ENCODE assay signal across 8 mouse cellular contexts in the genomic region with DNA sequence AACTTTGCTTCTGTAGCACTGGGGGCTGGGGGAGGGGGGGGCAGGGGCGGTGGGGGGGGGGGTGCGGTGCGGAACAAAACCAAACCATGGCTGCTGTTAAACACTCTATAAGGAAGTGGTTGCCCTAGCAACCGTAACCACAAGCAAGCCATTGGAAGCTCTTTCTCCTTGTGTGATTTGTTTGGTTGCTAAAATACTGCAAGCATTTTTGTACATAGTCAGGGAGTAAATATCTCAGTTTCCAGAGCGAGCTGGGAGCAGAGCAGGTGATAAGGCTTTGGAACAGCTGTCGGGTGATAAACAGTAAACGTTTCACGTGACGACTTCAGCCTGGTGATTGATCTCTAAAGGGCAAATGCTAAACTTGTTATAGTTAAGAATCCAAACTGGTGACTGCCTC.
DNase-seq lines count a peak whose midpoint lies in the region; ATAC-seq and TF ChIP-seq lines count a peak whose summit lies in the region.

No protein-coding gene starts in this region.

- ATAC-seq in neural tube, embryonic 11.5 days (ENCODE audit: insufficient read depth, low FRiP score, low TSS enrichment) = peak; percentile 78
- peak; percentile 77 for ATAC-seq in forebrain, embryonic 16.5 days
- ATAC-seq in limb, embryonic 12.5 days (ENCODE audit: insufficient number of reproducible peaks, insufficient read depth, low FRiP score, low TSS enrichment, low read depth) = peak; percentile 81
- ATAC-seq in midbrain, postnatal 0 days (ENCODE audit: low FRiP score) = peak; percentile 58; the same call in 1 of the 2 replicates

- no peak overlapping the region for H3K9ac ChIP-seq in neural tube, embryonic 11.5 days (ENCODE audit: low read length)
- H3K9ac ChIP-seq in forebrain, embryonic 16.5 days (replicated peaks; ENCODE audit: low read depth, low read length) = no peak overlapping the region
- no peak overlapping the region for H3K9ac ChIP-seq in limb, embryonic 12.5 days (replicated peaks)
- no peak overlapping the region for H3K9ac ChIP-seq in midbrain, postnatal 0 days (replicated peaks; ENCODE audit: low read length, poor library complexity, severe bottlenecking)

- H3K27me3 ChIP-seq in neural tube, embryonic 11.5 days (ENCODE audit: control insufficient read depth, insufficient read depth, low read length) = no peaks in the 10 kb centered on the region
- H3K27me3 ChIP-seq in forebrain, embryonic 16.5 days (replicated peaks; ENCODE audit: control insufficient read depth, insufficient read depth, low read length) = no peaks in the 10 kb centered on the region
- no peaks in the 10 kb centered on the region for H3K27me3 ChIP-seq in limb, embryonic 12.5 days
- H3K27me3 ChIP-seq in midbrain, postnatal 0 days (ENCODE audit: insufficient read depth, low read length) = no peaks in the 10 kb centered on the region

- no peaks in the 10 kb centered on the region for H3K36me3 ChIP-seq in neural tube, embryonic 11.5 days (ENCODE audit: control insufficient read depth, insufficient read depth, low read length)
- H3K36me3 ChIP-seq in forebrain, embryonic 16.5 days (ENCODE audit: control insufficient read depth, insufficient read depth) = no peaks in the 10 kb centered on the region
- H3K36me3 ChIP-seq in limb, embryonic 12.5 days = no peaks in the 10 kb centered on the region
- no peaks in the 10 kb centered on the region for H3K36me3 ChIP-seq in midbrain, postnatal 0 days (ENCODE audit: insufficient read depth, low read length)

- no peak overlapping the region for H3K27ac ChIP-seq in neural tube, embryonic 11.5 days (ENCODE audit: low read depth, low read length)
- H3K27ac ChIP-seq in forebrain, embryonic 16.5 days (ENCODE audit: low read length) = no peak overlapping the region
- H3K27ac ChIP-seq in limb, embryonic 12.5 days = peak overlapping the region; percentile 62; the same call in 1 of the 2 replicates
- H3K27ac ChIP-seq in midbrain, postnatal 0 days (ENCODE audit: low read depth, low read length) = no peak overlapping the region

- DNase-seq in neural tube, embryonic 11.5 days (ENCODE audit: low spot score) = no peak
- DNase-seq in neural tube, embryonic 10.5 days (ENCODE audit: extremely low spot score, low spot score) = no peak
- DNase-seq in midbrain, postnatal 0 days (ENCODE audit: low spot score) = peak; percentile 54
- DNase-seq in right cerebral cortex, postnatal 25 days = no peak
- DNase-seq in adipocyte (ENCODE audit: low spot score) = no peak
- no peak for DNase-seq in adrenal gland, postnatal 36 days

- TF ChIP-seq CTCF in midbrain, postnatal 0 days (IDR thresholded peaks at IDR 0.05) = no peak

- H3K4me2 ChIP-seq in neural tube, embryonic 11.5 days (ENCODE audit: low read depth) = no peak overlapping the region
- 0 out of 2 replicates have a peak overlapping the region, but pooled peaks have one; percentile 13 for H3K4me2 ChIP-seq in forebrain, embryonic 16.5 days (ENCODE audit: low read length)
- peak overlapping the region; percentile 41 for H3K4me2 ChIP-seq in limb, embryonic 12.5 days
- peak overlapping the region; percentile 25 for H3K4me2 ChIP-seq in midbrain, postnatal 0 days (ENCODE audit: low read depth, low read length, poor library complexity, severe bottlenecking)

- H3K4me3 ChIP-seq in neural tube, embryonic 11.5 days (ENCODE audit: low read depth, low read length) = no peak overlapping the region
- no peak overlapping the region for H3K4me3 ChIP-seq in forebrain, embryonic 16.5 days (replicated peaks; ENCODE audit: low read length)
- 0 out of 2 replicates have a peak overlapping the region, but pooled peaks have one; percentile 9 for H3K4me3 ChIP-seq in limb, embryonic 12.5 days (replicated peaks)
- H3K4me3 ChIP-seq in midbrain, postnatal 0 days (ENCODE audit: low read depth, low read length) = no peak overlapping the region

- H3K4me1 ChIP-seq in neural tube, embryonic 11.5 days (ENCODE audit: control insufficient read depth, insufficient read depth, low read length) = no peaks in the 10 kb centered on the region
- H3K4me1 ChIP-seq in forebrain, embryonic 16.5 days (replicated peaks; ENCODE audit: control insufficient read depth, insufficient read depth, low read length) = peaks cover 7% of the 10 kb centered on the region
- H3K4me1 ChIP-seq in limb, embryonic 12.5 days (replicated peaks) = peaks cover 13% of the 10 kb centered on the region
- peaks cover 3% of the 10 kb centered on the region; the same call in 1 of the 2 replicates for H3K4me1 ChIP-seq in midbrain, postnatal 0 days (ENCODE audit: insufficient read depth, low read length)

- WGBS in neural tube, embryonic 11.5 days = 28% methylated on average over 9 of the region's 9 CpGs
- WGBS in forebrain, embryonic 16.5 days = 14% methylated on average over 9 of the region's 9 CpGs
- 19% methylated on average over 9 of the region's 9 CpGs for WGBS in limb, embryonic 12.5 days
- 15% methylated on average over 9 of the region's 9 CpGs for WGBS in midbrain, postnatal 0 days

- H3K9me3 ChIP-seq in neural tube, embryonic 11.5 days (ENCODE audit: control insufficient read depth, low read length) = no peaks in the 10 kb centered on the region
- no peaks in the 10 kb centered on the region for H3K9me3 ChIP-seq in forebrain, embryonic 16.5 days (ENCODE audit: control insufficient read depth, low read length)
- H3K9me3 ChIP-seq in limb, embryonic 12.5 days = no peaks in the 10 kb centered on the region
- no peaks in the 10 kb centered on the region for H3K9me3 ChIP-seq in midbrain, postnatal 0 days (ENCODE audit: low read length)
